Mouse (Mus musculus) embryonic facial prominence, embryonic 14.5 days (tissue): Measurements from ENCODE around the gene Fam178b. TPM values are rescaled to one million over a fixed set of nuclear protein-coding genes. Genes with fewer than 3 reads are reported as not detected.
A peak's percentile ranks its signal among the peaks of the same experiment; 100 is the strongest.

Source experiments
- ATAC-seq: fragments of 200-750 bp; cut with Nextera tagmentation; 2 replicates; pipeline ENCODE4 v1.8.0; 2017; ENCODE audit warnings: low read depth, moderate number of reproducible peaks, moderate TSS enrichment
- DNase-seq: peaks from one replicate; pipeline ENCODE4 v3.0.0-alpha.2; 2015; ENCODE audit warnings: low spot score
- H3K27ac ChIP-seq: fragments of 300-500 bp; sonication (generic); replicated peaks from 2 replicates; pipeline ENCODE4 v1.5.1; 2014; ENCODE audit warnings: low read depth, mild to moderate bottlenecking, low read length, moderate library complexity
- H3K27me3 ChIP-seq: fragments of 300-500 bp; sonication (generic); replicated peaks from 2 replicates; pipeline ENCODE4 v1.6.1; 2014; ENCODE audit warnings: low read length; ENCODE audit not compliant: control insufficient read depth, insufficient read depth
- H3K36me3 ChIP-seq: fragments of 300-500 bp; sonication (generic); 2 replicates; pipeline ENCODE4 v1.6.1; 2014; ENCODE audit warnings: low read length, mixed read lengths; ENCODE audit not compliant: control insufficient read depth, insufficient read depth
- H3K4me1 ChIP-seq: fragments of 300-500 bp; sonication (generic); 2 replicates; pipeline ENCODE4 v1.6.1; 2014; ENCODE audit warnings: antibody characterized with exemption, low read length; ENCODE audit not compliant: control insufficient read depth, insufficient read depth
- H3K4me2 ChIP-seq: fragments of 300-500 bp; sonication (generic); 2 replicates; pipeline ENCODE4 v1.6.1; 2014; ENCODE audit warnings: low read depth, mild to moderate bottlenecking, low read length, moderate library complexity, mixed read lengths
- H3K4me3 ChIP-seq: fragments of 300-500 bp; sonication (generic); 2 replicates; pipeline ENCODE4 v1.5.1; 2014; ENCODE audit warnings: low read depth, mild to moderate bottlenecking, low read length
- H3K9ac ChIP-seq: fragments of 300-500 bp; sonication (generic); 2 replicates; pipeline ENCODE4 v1.6.1; 2014; ENCODE audit warnings: low read depth, mild to moderate bottlenecking, low read length, moderate library complexity, mixed read lengths
- H3K9me3 ChIP-seq: fragments of 300-500 bp; sonication (generic); 2 replicates; pipeline ENCODE4 v1.6.1; 2016; ENCODE audit warnings: low read length; ENCODE audit not compliant: control insufficient read depth
- WGBS: fragments of 180-500 bp; shearing (Covaris S2); extraction: QIAGEN DNeasy Blood & Tissue Kit; methylation state at CpG from one replicate; pipeline ENCODE4 v1.1.7; 2014; 5-methylcytosine and 5-hydroxymethylcytosine counted together
- polyA plus RNA-seq: library from polyadenylated mRNA; unstranded; fragments of >200 nt; fragmentation: Nextera tagmentation; extraction: Ambion mirVana; gene quantifications from 2 replicates; pipeline ENCODE4 v1.2.1, GENCODE M21; 2014

Gene Fam178b
- polyA plus RNA-seq, 1 experiment from 2014 or later, result 1.6 TPM

GRCm38 (mm10) chr1:36595167-36595931, 87.6 kb downstream of the Fam178b start:
- Histone ChIP-seq H3K9me3 (no peaks in the 10 kb centered on the region), H3K9ac (no peak overlapping the region), H3K36me3 (no peaks in the 10 kb centered on the region), H3K27me3 (no peaks in the 10 kb centered on the region), H3K27ac (peak overlapping the region; percentile 29; the same call in 1 of the 2 replicates), H3K4me1 (peaks cover 13% of the 10 kb centered on the region), H3K4me2 (no peak overlapping the region), H3K4me3 (no peak overlapping the region)
- WGBS, result 48% methylated on average over 10 of the region's 10 CpGs
- ATAC-seq (0 out of 2 replicates have a peak, but pooled peaks have one; percentile 35), DNase-seq (no peak)

- ATAC-seq (no peak), DNase-seq (no peak)
- peaks cover 28% of the 10 kb centered on the region for H3K4me1 ChIP-seq
- H3K36me3 ChIP-seq, result no peaks in the 10 kb centered on the region
- no peak overlapping the region for H3K4me3 ChIP-seq
- H3K4me2 ChIP-seq, result no peak overlapping the region
- no peaks in the 10 kb centered on the region for H3K27me3 ChIP-seq
- no peak overlapping the region for H3K27ac ChIP-seq
- WGBS, result 11% methylated on average over 1 of the region's 1 CpGs
- no peak overlapping the region for H3K9ac ChIP-seq
- no peaks in the 10 kb centered on the region for H3K9me3 ChIP-seq
Measured at GRCm38 (mm10) chr1:36593099-36593498, 89.9 kb downstream of the Fam178b start.

- WGBS, result 78% methylated on average over 2 of the region's 2 CpGs
- no peak for ATAC-seq
- Histone ChIP-seq H3K4me1 (peaks cover 32% of the 10 kb centered on the region), H3K9me3 (no peaks in the 10 kb centered on the region), H3K27me3 (no peaks in the 10 kb centered on the region), H3K4me2 (no peak overlapping the region), H3K27ac (no peak overlapping the region), H3K9ac (no peak overlapping the region), H3K4me3 (no peak overlapping the region), H3K36me3 (no peaks in the 10 kb centered on the region)
- DNase-seq, result no peak
Measured at GRCm38 (mm10) chr1:36591408-36591807, 91.6 kb downstream of the Fam178b start.

GRCm38 (mm10) chr1:36590664-36591063, 92.3 kb downstream of the Fam178b start:
- peaks cover 24% of the 10 kb centered on the region for H3K4me1 ChIP-seq
- ATAC-seq (no peak), DNase-seq (no peak)
- H3K27me3 ChIP-seq, result no peaks in the 10 kb centered on the region
- no peak overlapping the region for H3K4me2 ChIP-seq
- WGBS, result 48% methylated on average over 9 of the region's 9 CpGs
- no peak overlapping the region for H3K4me3 ChIP-seq
- no peak overlapping the region for H3K9ac ChIP-seq
- no peak overlapping the region for H3K27ac ChIP-seq
- no peaks in the 10 kb centered on the region for H3K36me3 ChIP-seq
- no peaks in the 10 kb centered on the region for H3K9me3 ChIP-seq

- no peaks in the 10 kb centered on the region for H3K27me3 ChIP-seq
- H3K36me3 ChIP-seq, result no peaks in the 10 kb centered on the region
- H3K4me3 ChIP-seq, result no peak overlapping the region
- H3K9ac ChIP-seq, result no peak overlapping the region
- DNase-seq (no peak), ATAC-seq (no peak)
- H3K9me3 ChIP-seq, result no peaks in the 10 kb centered on the region
- peaks cover 18% of the 10 kb centered on the region for H3K4me1 ChIP-seq
- WGBS, result 68% methylated on average over 6 of the region's 6 CpGs
- H3K4me2 ChIP-seq, result no peak overlapping the region
- H3K27ac ChIP-seq, result peak overlapping the region; percentile 78
Measured at GRCm38 (mm10) chr1:36589486-36589885, 93.5 kb downstream of the Fam178b start.

- Histone ChIP-seq H3K27ac (peak overlapping the region; percentile 78), H3K9ac (peak overlapping the region; percentile 17; the same call in 1 of the 2 replicates), H3K4me1 (peaks cover 18% of the 10 kb centered on the region), H3K36me3 (no peaks in the 10 kb centered on the region), H3K4me3 (no peak overlapping the region), H3K27me3 (no peaks in the 10 kb centered on the region), H3K4me2 (no peak overlapping the region), H3K9me3 (no peaks in the 10 kb centered on the region)
- DNase-seq, result peak; percentile 89
- peak; percentile 80 for ATAC-seq
- WGBS, result 39% methylated on average over 13 of the region's 13 CpGs
Measured at GRCm38 (mm10) chr1:36588476-36589450, 94.2 kb downstream of the Fam178b start.

GRCm38 (mm10) chr1:36587860-36588259, 95.1 kb downstream of the Fam178b start:
- H3K9ac ChIP-seq, result no peak overlapping the region
- H3K27me3 ChIP-seq, result no peaks in the 10 kb centered on the region
- H3K4me1 ChIP-seq, result peaks cover 18% of the 10 kb centered on the region
- H3K4me2 ChIP-seq, result no peak overlapping the region
- no peak for DNase-seq
- ATAC-seq, result no peak
- H3K36me3 ChIP-seq, result no peaks in the 10 kb centered on the region
- 83% methylated on average over 6 of the region's 6 CpGs for WGBS
- no peak overlapping the region for H3K4me3 ChIP-seq
- H3K27ac ChIP-seq, result peak overlapping the region; percentile 78
- H3K9me3 ChIP-seq, result no peaks in the 10 kb centered on the region

- Histone ChIP-seq H3K4me2 (no peak overlapping the region), H3K27me3 (no peaks in the 10 kb centered on the region), H3K9me3 (no peaks in the 10 kb centered on the region), H3K27ac (no peak overlapping the region), H3K9ac (no peak overlapping the region), H3K36me3 (no peaks in the 10 kb centered on the region), H3K4me3 (no peak overlapping the region), H3K4me1 (peaks cover 20% of the 10 kb centered on the region)
- no peak for ATAC-seq
- DNase-seq, result no peak
- 34% methylated on average over 4 of the region's 4 CpGs for WGBS
Measured at GRCm38 (mm10) chr1:36586288-36586687, 96.7 kb downstream of the Fam178b start.
